Mouse (Mus musculus) heart, postnatal 25 days (tissue): ENCODE data around the gene Stat4. TPM values are rescaled to one million over a fixed set of nuclear protein-coding genes. Genes with fewer than 3 reads are reported as not detected.
A peak's percentile ranks its signal among the peaks of the same experiment; 100 is the strongest.

Experiments
- DNase-seq: peaks from one replicate; pipeline ENCODE4 v3.0.0; 2022; ENCODE audit warnings: low spot score
- intact Hi-C: fragments of 180-260 bp; cut with DNase I; formaldehyde crosslinking; loops from one replicate; pipeline ENCODE4 v1.15.1; 2025
- total RNA-seq, 2 experiments: library from RNA; stranded (reverse); gene quantifications; 2 replicates each; pipeline ENCODE4 v1.2.3; 2021

Gene Stat4
- total RNA-seq, 2 experiments from 2014 or later: 0.22 TPM; not detected in 1

- intact Hi-C loops: no loop called here
- DNase-seq: no peak
Observed at GRCm38 (mm10) chr1:52133254-52133653, 146.3 kb downstream of the Stat4 start.

DNA sequence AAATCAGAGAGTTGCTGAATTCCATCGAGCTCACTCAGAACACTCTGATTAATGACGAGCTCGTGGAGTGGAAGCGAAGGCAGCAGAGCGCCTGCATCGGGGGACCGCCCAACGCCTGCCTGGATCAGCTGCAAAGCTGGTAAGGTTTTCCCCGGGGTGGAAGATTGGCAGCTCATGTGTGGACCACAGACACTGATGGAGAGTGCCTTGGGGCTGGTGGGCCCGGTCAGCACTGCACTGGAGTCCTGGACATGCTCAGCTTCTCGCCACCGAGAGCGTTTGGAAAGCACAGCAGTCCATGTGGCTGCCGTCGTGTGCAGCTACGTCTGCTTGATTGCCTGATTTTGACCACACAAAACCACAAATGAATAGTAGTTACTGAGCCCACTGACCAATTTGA lies 150.3 kb downstream of the Stat4 start:
- no peak for DNase-seq
- intact Hi-C loops: no loop called here

- DNase-seq: no peak
- intact Hi-C loops: no loop called here
Observed at GRCm38 (mm10) chr1:52140534-52140933, 153.6 kb downstream of the Stat4 start.

DNA sequence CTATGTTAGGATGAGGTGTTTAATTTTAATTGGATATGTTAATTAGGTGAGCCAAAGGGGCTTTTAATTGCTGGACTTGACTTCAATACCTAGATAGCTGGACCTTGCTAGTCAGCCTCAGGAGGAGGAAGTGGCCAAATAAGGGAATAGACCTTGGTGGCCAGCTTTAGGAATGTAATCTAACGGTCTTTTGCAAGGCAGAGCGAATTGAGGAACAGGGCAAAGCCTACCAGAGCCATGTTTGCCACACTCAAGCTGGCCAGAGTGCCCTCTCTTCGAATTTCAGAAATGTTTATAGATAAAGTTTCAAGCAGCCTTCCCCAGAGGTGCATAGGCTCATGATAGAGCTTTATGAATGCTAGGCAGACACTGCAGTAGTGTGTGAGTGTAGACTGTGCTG lies 154.5 kb downstream of the Stat4 start:
- no peak for DNase-seq

DNA sequence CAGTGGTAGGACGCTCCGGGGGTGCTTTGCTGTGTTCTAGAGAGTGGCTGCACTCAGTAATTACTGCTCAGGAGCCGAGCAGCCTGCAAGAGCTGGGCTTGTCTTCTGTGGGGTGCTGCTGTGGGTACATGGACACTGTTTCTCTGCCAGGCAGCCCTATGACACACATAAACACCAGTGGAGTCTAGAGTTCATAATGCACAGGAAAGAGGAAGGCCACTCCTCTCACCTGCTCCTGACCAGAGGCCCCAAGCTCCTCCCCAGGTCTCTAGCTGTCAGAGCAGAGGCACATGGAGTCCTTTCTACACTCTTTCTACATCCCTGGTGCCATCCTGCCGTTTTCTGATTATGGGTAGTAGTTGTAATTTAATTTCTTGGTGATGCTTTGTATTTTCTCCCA lies 155.2 kb downstream of the Stat4 start:
- no peak for DNase-seq
- intact Hi-C loops: no loop called here

More for the DNA sequence above, 154.5 kb downstream of the Stat4 start:
- intact Hi-C loops: no loop called here

DNA sequence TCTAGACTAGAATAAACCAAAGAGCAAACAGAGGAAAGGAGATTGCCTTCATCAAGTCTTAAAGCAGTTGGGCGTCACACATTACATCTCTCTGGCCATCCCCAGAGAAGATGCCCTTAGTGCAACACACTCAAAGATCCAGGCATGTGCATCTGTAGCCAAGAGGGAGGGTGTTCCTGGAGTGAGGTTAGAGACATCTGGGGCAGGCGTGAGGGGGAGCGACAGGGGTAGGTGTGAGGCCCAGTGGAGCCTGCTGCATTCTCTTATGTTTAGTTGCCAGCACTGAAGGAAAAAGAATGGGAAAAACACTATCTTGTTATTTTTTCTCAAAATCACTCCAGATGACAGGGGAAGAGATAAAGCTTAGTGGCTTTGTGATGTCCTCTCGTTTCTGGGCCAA lies 156.2 kb downstream of the Stat4 start:
- intact Hi-C loops: no loop called here
- DNase-seq: no peak

DNA sequence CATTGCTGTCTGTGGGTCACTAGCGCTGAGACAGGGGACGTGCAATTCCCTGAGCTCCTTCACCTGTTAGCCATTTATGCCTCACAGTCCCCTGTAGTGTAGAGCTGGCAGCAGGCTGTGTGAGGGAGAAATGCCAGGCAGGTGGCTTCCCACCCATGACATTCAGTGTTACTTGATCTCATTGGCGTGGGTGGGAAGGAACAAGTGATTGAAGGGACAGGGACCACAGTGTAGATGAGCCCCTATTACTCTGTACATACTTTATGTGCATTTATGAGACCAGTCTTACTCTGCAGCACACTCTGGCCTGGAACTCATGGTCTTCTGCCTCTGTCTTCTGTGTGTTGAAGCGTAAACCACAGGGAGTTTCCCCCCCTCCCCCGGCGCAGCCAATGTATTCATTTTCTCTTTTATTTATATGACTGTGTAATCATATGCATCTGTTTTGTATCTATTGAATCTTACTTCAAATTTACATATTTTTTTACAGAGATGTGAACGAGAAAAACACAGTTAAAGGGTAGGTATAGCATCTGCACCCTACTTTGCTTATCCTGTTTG lies 156.7 kb downstream of the Stat4 start:
- no peak for DNase-seq
- intact Hi-C loops: no loop called here

GRCm38 (mm10) chr1:52144907-52145306 lies 158.0 kb downstream of the Stat4 start:
- intact Hi-C loops: no loop called here

DNA sequence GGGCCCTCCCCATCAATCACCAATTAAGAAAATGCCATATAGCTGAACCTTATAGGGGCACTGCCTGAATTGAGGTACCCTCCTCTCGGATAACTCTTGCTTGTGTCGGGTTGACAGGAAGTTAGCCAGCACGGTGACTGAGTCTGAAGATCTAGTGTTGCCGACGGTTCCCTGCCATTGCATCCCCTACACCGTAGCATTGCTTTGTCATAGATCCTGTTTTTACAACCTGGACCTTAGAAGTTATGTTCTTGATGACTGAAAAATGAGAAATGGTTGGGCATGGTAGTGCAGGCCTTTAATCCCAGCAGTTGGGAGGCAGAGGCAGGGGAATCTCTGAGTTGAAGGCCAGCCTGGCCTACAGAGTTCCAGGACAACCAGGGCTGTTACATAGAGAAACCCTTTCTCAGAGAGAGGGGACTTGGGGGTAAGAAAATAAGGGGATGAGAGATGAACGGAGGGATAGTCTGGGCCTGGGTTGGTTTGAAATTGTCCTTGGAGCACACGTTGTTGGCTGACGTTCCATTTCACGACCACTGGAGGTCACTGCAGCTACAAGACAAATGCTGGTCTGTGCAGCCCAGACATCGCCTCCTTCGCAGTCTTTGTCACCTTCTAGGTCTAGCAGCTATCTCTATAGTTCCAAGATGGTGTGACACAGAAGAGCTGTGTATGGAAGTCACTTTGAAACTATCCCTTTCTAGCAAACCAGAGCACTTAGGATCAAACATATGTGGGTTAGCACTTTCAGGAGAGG lies 159.4 kb downstream of the Stat4 start:
- DNase-seq: no peak
- intact Hi-C loops: loop anchor here (1.0 to 2.0 kb wide), 2 partner anchors 121 to 156 kb away; no protein-coding TSS in a partner anchor

More at GRCm38 (mm10) chr1:52144907-52145306, 158.0 kb downstream of the Stat4 start:
- no peak for DNase-seq

DNA sequence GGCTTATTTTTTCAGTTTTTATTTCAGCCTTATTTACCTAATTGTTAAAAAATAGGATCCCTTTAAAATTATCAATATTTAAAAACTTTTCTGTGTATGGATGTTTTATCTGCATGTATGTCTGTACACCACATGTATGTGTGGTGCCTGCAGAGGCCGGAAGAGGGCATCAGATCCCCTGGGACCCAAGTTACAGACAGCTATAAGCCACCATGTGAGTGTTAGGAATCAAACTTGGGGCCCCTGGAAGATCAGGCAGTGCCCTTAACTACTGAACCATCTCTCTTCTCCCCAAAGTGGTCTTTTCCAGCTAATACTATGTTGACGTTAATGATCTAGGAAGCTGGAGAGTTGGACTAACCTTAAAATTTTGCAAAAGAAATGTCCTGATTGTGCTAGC lies 160.5 kb downstream of the Stat4 start:
- DNase-seq: no peak
- intact Hi-C loops: loop anchor here (2.0 kb wide), 1 partner anchor 155 kb away; no protein-coding TSS in a partner anchor

DNA sequence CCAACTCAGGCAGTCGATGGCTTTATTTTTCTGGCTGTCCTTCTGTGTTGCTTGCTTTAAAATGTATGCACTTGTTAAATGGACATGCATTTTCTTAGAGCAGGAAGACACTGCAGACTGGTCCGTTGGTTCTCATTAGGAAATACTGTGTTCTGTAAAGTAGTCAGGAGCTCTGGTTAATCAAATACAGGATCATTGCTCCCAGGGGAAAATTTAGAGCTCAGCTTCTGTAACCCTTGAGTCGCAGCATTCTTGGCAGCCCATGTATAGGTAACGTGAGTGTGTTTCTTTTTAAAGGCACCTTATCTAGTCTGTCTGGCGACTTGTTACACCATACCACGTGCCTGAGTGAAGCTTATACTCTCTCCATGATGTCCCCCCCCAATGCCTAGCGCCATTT lies 161.2 kb downstream of the Stat4 start:
- intact Hi-C loops: no loop called here
- no peak for DNase-seq

DNA sequence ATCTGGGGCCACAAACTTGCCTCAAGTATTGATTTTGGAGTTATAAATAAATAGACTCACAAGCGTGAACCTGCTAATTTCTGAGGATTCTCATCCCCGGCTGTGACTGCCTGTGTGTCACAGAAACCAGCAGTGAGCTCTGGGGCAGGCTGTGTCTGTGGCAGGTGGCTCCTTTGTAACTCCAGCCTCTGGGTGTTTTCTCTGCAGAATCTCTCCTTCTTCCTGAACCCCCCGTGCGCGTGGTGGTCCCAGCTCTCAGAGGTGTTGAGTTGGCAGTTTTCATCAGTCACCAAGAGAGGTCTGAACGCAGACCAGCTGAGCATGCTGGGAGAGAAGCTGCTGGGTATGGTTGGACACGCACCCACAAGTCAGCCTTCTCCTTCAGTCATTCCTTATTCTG lies 161.7 kb downstream of the Stat4 start:
- no peak for DNase-seq
- intact Hi-C loops: no loop called here

DNA sequence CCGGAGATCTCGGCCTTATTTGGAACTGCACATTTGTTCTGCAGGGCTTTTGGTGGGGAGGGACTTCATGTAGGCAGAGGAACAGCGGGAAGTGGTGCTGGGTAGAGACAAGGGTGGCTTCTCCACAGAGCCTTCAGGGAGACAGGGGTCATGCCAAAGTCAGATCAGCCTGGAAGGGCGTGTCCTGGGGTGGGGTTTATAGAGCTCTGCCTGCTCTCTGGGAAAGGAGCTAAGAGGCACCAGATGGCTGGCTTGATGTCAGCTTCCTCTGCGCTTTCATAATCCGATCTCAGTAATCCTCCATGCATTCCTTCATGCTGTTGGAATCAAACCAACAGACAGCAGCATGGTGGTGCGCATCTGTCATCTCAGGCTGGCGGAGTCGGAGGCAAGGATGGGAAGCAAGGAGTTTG lies 163.0 kb downstream of the Stat4 start:
- peak; percentile 34 for DNase-seq
- intact Hi-C loops: loop anchor here (2.0 kb wide), 1 partner anchor 15 kb away; no protein-coding TSS in a partner anchor

GRCm38 (mm10) chr1:52150676-52151075 lies 163.7 kb downstream of the Stat4 start:
- peak; percentile 30 for DNase-seq
- intact Hi-C loops: loop anchor here (2.0 kb wide), 1 partner anchor 14 kb away; no protein-coding TSS in a partner anchor

DNA sequence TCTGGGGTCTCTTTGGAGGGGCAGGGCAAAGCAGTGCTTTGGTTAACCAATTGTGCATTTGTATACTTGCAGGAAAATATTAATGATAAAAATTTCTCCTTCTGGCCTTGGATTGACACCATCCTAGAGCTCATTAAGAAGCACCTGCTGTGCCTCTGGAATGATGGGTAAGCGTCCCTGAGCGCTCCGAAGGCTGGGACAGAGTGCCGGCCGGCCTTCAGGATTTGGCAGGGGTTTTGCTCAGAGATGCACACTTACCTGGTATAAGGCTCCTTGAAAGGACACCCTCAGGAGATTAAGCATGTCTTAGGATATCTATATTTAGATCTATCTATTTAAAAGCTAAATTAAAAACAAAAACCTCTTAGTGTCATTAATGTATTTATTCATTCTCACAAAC lies 164.2 kb downstream of the Stat4 start:
- no peak for DNase-seq
- intact Hi-C loops: loop anchor here (2.0 kb wide), 1 partner anchor 14 kb away; no protein-coding TSS in a partner anchor

GRCm38 (mm10) chr1:52152369-52152768 lies 165.4 kb downstream of the Stat4 start:
- intact Hi-C loops: no loop called here
- no peak for DNase-seq

- DNase-seq: no peak
- intact Hi-C loops: no loop called here
Observed at GRCm38 (mm10) chr1:52152936-52153335, 166.0 kb downstream of the Stat4 start.

GRCm38 (mm10) chr1:52154890-52155289 lies 167.9 kb downstream of the Stat4 start:
- intact Hi-C loops: no loop called here
- no peak for DNase-seq

- no peak for DNase-seq
- intact Hi-C loops: no loop called here
Observed at GRCm38 (mm10) chr1:52156351-52156750, 169.4 kb downstream of the Stat4 start.
